Mouse (Mus musculus) kidney, embryonic 15.5 days (tissue): ENCODE measurements at regions not wholly inside any gene's neighbourhood (a gene's known extent, or its start where the extent isn't known, plus 50 kb on each side); places are given as distances from the start of the nearest gene placed in this dataset.

Experiments
- ATAC-seq: fragments of 200-750 bp; cut with Nextera tagmentation; replicated peaks from 2 replicates; pipeline ENCODE4 v1.8.0; 2017; ENCODE audit warnings: moderate TSS enrichment; ENCODE audit not compliant: low FRiP score
- H3K27ac ChIP-seq: fragments of 300-500 bp; sonication (generic); 2 replicates; pipeline ENCODE4 v1.5.1; 2015; ENCODE audit warnings: mild to moderate bottlenecking, inconsistent platforms
- H3K27me3 ChIP-seq: fragments of 300-500 bp; sonication (generic); 2 replicates; pipeline ENCODE4 v1.6.1; 2015; ENCODE audit warnings: inconsistent platforms
- H3K36me3 ChIP-seq: fragments of 300-500 bp; sonication (generic); 2 replicates; pipeline ENCODE4 v1.6.1; 2015; ENCODE audit warnings: inconsistent platforms
- H3K4me1 ChIP-seq: fragments of 300-500 bp; sonication (generic); 2 replicates; pipeline ENCODE4 v1.6.1; 2015; ENCODE audit warnings: inconsistent platforms
- H3K4me2 ChIP-seq: fragments of 300-500 bp; sonication (generic); 2 replicates; pipeline ENCODE4 v1.6.1; 2015; ENCODE audit warnings: moderate library complexity, mild to moderate bottlenecking, inconsistent platforms
- H3K4me3 ChIP-seq: fragments of 300-500 bp; sonication (generic); replicated peaks from 2 replicates; pipeline ENCODE4 v1.5.1; 2015; ENCODE audit warnings: mild to moderate bottlenecking, inconsistent platforms
- H3K9ac ChIP-seq: fragments of 300-500 bp; sonication (generic); 2 replicates; pipeline ENCODE4 v1.6.1; 2015; ENCODE audit warnings: mild to moderate bottlenecking, inconsistent platforms
- H3K9me3 ChIP-seq: fragments of 300-500 bp; sonication (generic); replicated peaks from 2 replicates; pipeline ENCODE4 v1.6.1; 2016; ENCODE audit warnings: inconsistent platforms
- WGBS: fragments of 180-500 bp; shearing (Covaris S2); methylation state at CpG from one replicate; pipeline ENCODE4 v1.1.7; 2015; ENCODE audit warnings: mixed read lengths; 5-methylcytosine and 5-hydroxymethylcytosine counted together

DNA sequence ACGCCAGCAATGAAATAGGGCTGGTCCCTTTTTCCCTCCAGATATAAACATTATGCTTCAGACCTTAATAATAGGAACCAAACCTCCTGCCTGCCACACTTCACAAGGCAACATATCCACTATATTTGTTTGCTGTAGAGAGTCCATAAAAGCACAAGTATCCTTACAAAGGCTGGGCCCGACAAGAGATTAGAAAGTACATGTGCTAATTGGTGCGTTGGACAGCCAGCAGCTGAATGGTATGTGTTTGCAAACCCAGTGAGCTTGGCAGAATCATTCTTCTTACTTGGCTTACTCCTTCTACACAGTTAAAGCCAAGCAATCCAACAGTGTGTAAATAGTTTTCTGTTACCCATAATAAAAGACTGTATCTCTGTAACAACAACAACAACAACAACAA lies 479.6 kb upstream of the Adamts9 start:
- H3K27me3 ChIP-seq = no peaks in the 10 kb centered on the region
- ATAC-seq = no peak
- WGBS = 84% methylated on average over 3 of the region's 3 CpGs

DNA sequence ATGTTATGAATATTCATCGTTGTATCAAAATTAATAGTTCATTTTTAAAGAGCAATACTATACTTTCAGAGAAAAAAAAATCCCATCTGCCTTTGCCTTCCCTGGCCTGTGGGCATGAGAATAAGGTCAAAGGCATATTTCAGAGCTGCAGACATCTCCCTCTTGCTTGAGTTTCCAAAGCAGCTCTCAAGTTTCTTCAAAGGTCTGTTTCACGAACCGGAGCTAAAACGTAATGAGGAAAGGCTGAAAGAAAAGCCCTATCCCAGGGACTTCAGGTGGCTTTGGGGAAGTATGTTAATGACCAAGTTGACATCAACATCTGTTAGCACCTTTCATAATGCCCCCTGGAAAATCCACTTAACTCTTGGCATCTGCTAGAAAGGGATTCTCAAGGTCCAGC lies 479.0 kb upstream of the Adamts9 start:
- Histone ChIP-seq H3K9me3 (no peaks in the 10 kb centered on the region), H3K27me3 (no peaks in the 10 kb centered on the region), H3K36me3 (no peaks in the 10 kb centered on the region), H3K9ac (no peak overlapping the region), H3K4me3 (no peak overlapping the region), H3K4me2 (no peak overlapping the region), H3K4me1 (no peaks in the 10 kb centered on the region), H3K27ac (no peak overlapping the region)
- no peak for ATAC-seq
- WGBS = 29% methylated on average over 4 of the region's 4 CpGs

More for the DNA sequence above, 479.6 kb upstream of the Adamts9 start:
- H3K4me2 ChIP-seq = no peak overlapping the region
- H3K4me3 ChIP-seq = no peak overlapping the region
- no peaks in the 10 kb centered on the region for H3K9me3 ChIP-seq
- H3K4me1 ChIP-seq = no peaks in the 10 kb centered on the region
- no peak overlapping the region for H3K27ac ChIP-seq
- no peaks in the 10 kb centered on the region for H3K36me3 ChIP-seq
- no peak overlapping the region for H3K9ac ChIP-seq

DNA sequence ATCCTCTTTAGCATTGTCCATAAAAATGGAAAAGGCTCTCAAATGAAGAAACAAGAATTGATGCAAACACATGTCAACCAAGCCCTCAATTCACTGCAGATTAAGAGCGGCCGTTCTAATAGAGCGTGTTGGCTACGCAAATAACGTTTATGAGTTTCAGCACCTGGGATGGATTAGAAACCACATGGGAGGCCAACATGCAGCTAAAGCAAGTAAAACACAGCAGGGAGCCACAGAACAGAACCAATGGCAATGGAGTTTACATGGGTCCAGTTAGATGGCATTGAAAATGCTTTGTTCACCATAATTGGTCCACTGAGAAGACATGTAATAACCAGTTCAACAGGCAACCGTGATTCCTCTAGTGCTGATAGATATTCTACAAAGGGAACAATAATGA lies 474.3 kb upstream of the Adamts9 start:
- no peaks in the 10 kb centered on the region for H3K36me3 ChIP-seq
- H3K9ac ChIP-seq = no peak overlapping the region
- no peak overlapping the region for H3K27ac ChIP-seq
- no peaks in the 10 kb centered on the region for H3K27me3 ChIP-seq
- no peaks in the 10 kb centered on the region for H3K4me1 ChIP-seq
- H3K4me2 ChIP-seq = no peak overlapping the region
- ATAC-seq = no peak
- H3K9me3 ChIP-seq = no peaks in the 10 kb centered on the region
- no peak overlapping the region for H3K4me3 ChIP-seq
- WGBS = 96% methylated on average over 6 of the region's 6 CpGs

DNA sequence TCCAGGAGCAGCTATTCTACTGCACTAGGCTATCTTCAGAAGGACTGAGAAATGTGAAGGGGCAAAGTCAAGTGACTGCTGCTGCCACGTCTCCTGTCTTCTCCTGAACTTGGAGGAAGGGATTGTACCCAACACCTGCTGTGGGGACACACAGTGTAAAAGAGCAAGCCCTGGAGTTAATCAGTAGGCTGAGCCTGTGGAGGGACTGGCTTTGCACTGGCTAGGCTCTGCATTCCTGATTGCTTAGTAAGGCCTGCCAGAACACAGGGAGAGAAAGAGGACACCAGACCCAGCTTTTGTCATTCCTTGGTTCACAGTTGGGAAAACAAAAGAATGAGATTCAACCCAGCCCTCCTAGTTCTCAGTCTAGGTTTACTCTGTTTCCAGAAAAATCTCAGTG lies 472.7 kb upstream of the Adamts9 start:
- WGBS = 53% methylated on average over 1 of the region's 1 CpGs
- Histone ChIP-seq H3K27me3 (no peaks in the 10 kb centered on the region), H3K27ac (no peak overlapping the region), H3K4me3 (no peak overlapping the region), H3K4me1 (peaks cover 4% of the 10 kb centered on the region), H3K9me3 (no peaks in the 10 kb centered on the region), H3K36me3 (no peaks in the 10 kb centered on the region), H3K9ac (no peak overlapping the region), H3K4me2 (no peak overlapping the region)
- 0 out of 2 replicates have a peak, but pooled peaks have one; percentile 58 for ATAC-seq

DNA sequence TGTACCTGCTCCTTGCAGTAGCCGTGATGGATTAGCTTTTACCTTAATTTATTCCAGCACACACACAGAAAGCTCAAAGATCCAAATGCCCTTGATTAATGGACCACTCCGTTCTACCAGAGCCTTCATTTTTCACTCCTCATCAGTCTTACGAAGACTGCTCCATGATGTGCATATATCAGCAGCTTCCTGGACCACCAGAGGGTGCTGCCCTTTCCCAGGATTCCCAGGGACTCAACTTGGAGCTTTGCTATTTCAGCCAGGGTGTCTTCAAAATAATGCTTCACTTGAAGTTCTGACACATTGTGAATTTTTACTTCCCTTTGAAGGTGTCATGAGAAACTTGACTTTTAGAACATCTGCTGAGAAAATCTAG lies 467.8 kb upstream of the Adamts9 start:
- ATAC-seq = peak; percentile 25; the same call in 1 of the 2 replicates
- Histone ChIP-seq H3K9ac (no peak overlapping the region), H3K27me3 (no peaks in the 10 kb centered on the region), H3K9me3 (no peaks in the 10 kb centered on the region), H3K4me2 (no peak overlapping the region), H3K36me3 (no peaks in the 10 kb centered on the region), H3K4me3 (no peak overlapping the region), H3K27ac (peak overlapping the region; percentile 62), H3K4me1 (peaks cover 18% of the 10 kb centered on the region)
- 22% methylated on average over 3 of the region's 3 CpGs for WGBS

DNA sequence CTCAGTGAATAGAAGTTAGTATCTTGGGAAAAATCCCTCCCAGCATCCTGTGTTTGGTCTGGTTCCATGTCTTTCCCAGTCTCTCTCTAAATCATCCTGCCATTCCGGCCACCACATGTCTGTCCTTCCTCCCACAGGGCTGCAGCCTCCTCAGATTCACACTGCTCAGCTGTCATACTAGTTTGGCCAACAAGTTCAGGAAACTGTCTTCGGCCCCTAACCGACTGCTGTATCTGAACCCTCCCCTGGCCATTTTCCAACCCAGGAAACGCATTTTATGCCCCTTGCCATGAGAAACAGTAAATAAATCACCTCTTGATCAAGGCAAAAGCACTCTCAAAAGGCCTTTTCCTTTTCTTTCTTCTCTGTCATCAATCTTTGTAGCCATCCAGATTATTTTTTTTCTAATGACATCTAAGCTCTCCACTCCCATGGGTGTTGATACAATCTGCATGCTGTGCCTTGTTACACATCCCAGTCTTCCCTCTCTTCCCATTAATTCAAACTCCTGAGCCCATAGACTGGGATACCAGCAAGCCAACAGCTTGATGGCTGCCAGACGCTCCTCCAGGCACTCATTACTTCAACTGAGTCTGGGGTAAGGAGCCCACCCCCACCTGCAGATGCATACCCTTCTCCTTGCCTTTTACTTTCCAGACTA lies 467.3 kb upstream of the Adamts9 start:
- Histone ChIP-seq H3K36me3 (no peaks in the 10 kb centered on the region), H3K9ac (no peak overlapping the region), H3K9me3 (no peaks in the 10 kb centered on the region), H3K4me1 (peaks cover 18% of the 10 kb centered on the region), H3K4me2 (no peak overlapping the region), H3K4me3 (no peak overlapping the region), H3K27ac (peak overlapping the region; percentile 62), H3K27me3 (no peaks in the 10 kb centered on the region)
- WGBS = 9% methylated on average over 5 of the region's 5 CpGs
- peak; percentile 90 for ATAC-seq

DNA sequence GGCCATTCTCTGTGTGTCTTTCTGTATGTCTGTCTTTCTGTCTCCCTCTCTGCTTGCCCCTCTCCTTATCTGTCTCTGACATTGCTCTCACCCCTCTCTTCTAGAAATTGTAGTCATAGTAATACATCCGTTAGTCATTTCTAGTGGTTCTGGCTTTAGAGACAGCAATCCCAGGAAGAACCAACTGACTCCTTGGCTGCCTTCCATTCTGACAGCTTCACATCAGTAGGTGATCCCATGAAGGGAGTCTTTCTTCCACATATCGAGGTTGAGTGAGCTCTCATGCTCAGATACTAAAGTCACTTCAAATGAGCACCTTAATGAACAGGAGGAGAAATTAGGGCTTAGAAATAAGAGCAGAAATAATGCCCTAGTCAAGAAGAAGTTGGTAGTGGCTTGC lies 455.3 kb upstream of the Adamts9 start:
- Histone ChIP-seq H3K9ac (no peak overlapping the region), H3K4me1 (peaks cover 18% of the 10 kb centered on the region), H3K36me3 (no peaks in the 10 kb centered on the region), H3K4me2 (no peak overlapping the region), H3K9me3 (no peaks in the 10 kb centered on the region), H3K4me3 (no peak overlapping the region), H3K27ac (no peak overlapping the region), H3K27me3 (no peaks in the 10 kb centered on the region)
- ATAC-seq = no peak
- 79% methylated on average over 2 of the region's 2 CpGs for WGBS

DNA sequence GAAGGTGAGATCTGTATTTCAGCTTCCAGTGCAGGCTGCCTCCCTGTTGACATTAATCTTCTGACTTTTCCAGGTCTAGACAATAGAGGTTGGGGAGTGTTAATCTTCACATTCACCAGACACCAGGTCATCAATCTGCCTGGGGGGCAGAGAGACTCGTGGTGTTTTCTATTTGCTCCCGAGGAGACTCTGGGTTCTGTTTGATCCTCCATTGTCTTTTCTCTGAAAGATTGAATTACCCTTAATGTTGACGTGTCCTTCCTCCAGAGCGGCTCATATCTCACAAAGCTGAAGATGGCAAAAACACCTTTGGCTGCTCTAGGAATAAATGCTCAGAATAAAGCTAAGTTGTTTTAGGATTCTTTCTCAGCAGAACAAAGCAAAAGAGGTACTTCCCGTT lies 453.8 kb upstream of the Adamts9 start:
- ATAC-seq = peak; percentile 54; the same call in 1 of the 2 replicates
- H3K4me2 ChIP-seq = no peak overlapping the region
- H3K36me3 ChIP-seq = no peaks in the 10 kb centered on the region
- no peaks in the 10 kb centered on the region for H3K9me3 ChIP-seq
- H3K4me1 ChIP-seq = peaks cover 18% of the 10 kb centered on the region
- peak overlapping the region; percentile 64; the same call in 1 of the 2 replicates for H3K27ac ChIP-seq
- WGBS = 19% methylated on average over 5 of the region's 5 CpGs
- no peak overlapping the region for H3K4me3 ChIP-seq
- H3K9ac ChIP-seq = no peak overlapping the region
- H3K27me3 ChIP-seq = no peaks in the 10 kb centered on the region

DNA sequence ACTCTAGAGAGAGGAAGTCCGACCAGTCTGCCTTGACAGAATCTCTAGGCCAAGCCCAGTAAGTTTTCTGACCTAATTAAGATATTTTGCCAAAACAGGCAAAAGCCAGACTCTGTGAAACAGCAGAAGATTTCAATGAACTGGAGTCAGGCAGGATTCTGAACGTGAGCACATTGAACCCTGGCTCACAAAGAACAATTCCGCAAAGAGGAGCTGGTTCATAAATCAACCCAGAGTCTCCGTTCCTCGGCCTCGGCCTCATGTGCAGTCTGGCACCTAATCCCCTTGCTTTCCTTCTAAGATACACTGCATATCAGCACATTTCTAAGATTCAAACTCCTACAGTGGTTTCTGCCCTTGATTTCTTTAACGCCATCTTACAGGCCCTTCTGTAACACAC lies 452.7 kb upstream of the Adamts9 start:
- WGBS = 30% methylated on average over 7 of the region's 7 CpGs
- H3K4me1 ChIP-seq = peaks cover 21% of the 10 kb centered on the region
- H3K27ac ChIP-seq = peak overlapping the region; percentile 64
- H3K4me2 ChIP-seq = no peak overlapping the region
- H3K9me3 ChIP-seq = no peaks in the 10 kb centered on the region
- no peaks in the 10 kb centered on the region for H3K36me3 ChIP-seq
- no peak overlapping the region for H3K4me3 ChIP-seq
- no peak for ATAC-seq
- no peak overlapping the region for H3K9ac ChIP-seq
- H3K27me3 ChIP-seq = no peaks in the 10 kb centered on the region

DNA sequence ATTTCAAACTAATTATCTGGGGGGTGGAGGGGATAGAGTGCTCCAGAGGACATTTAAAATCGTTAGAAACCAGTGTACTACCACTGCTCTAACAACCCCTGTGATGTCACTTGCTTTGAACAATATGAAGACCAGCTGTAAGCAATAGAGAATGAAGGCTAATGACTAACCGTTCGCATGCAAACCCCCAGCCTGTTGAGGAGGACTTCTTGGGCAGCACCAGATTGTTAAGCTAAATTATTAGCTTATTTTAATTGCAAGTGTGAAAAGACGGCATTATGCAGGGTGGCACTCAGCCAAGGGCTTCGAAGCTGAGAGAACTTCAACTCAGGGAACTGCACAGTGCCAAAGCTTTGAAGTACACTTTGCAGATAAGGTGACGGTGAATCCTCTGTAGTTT lies 452.0 kb upstream of the Adamts9 start:
- no peak for ATAC-seq
- 43% methylated on average over 6 of the region's 6 CpGs for WGBS
- H3K9me3 ChIP-seq = no peaks in the 10 kb centered on the region
- H3K4me2 ChIP-seq = no peak overlapping the region
- no peak overlapping the region for H3K4me3 ChIP-seq
- no peaks in the 10 kb centered on the region for H3K27me3 ChIP-seq
- no peak overlapping the region for H3K27ac ChIP-seq
- H3K9ac ChIP-seq = no peak overlapping the region
- H3K4me1 ChIP-seq = peaks cover 21% of the 10 kb centered on the region
- no peaks in the 10 kb centered on the region for H3K36me3 ChIP-seq

DNA sequence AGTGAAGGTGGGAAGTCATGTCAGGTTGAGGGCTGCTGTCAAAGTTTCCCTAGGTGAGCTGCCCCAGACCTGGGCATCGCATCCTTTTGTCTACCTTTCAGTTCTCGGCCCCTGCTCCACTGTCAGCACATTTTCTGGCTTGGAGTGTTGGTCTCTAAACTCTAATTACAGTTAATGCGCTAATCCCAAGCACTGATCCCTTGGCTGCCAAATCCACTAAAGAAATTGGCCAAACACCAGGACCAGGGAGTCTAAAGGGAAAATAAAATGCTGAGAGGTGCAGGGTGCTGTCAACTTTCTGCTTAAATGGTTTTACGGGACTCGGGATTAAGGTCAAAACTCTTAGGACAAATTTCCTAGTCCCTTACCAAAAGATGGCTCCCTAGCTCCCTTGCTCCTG lies 450.3 kb upstream of the Adamts9 start:
- no peak for ATAC-seq
- 79% methylated on average over 5 of the region's 5 CpGs for WGBS
- no peak overlapping the region for H3K9ac ChIP-seq
- H3K27me3 ChIP-seq = no peaks in the 10 kb centered on the region
- H3K9me3 ChIP-seq = no peaks in the 10 kb centered on the region
- no peak overlapping the region for H3K4me3 ChIP-seq
- H3K27ac ChIP-seq = no peak overlapping the region
- peaks cover 21% of the 10 kb centered on the region for H3K4me1 ChIP-seq
- no peak overlapping the region for H3K4me2 ChIP-seq
- no peaks in the 10 kb centered on the region for H3K36me3 ChIP-seq

DNA sequence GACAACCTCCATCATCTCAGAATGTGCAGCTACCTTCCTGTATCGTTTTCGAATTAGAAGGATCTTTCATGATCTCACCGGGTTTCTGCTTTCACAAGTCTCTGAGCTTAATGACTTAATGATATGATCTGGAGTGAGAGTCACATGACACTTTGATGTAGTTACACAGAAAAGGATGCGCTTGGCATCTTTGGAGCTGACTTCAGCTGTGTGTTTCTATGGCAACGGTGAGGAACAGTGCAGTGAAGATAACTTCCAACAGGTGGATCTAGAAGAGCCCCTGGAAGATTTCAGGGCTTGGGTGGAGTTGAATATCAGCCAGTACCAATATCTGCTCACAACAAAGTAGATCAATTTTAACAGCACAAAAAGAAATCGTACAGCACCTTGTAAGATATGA lies 449.1 kb upstream of the Adamts9 start:
- no peak for ATAC-seq
- no peaks in the 10 kb centered on the region for H3K9me3 ChIP-seq
- H3K27me3 ChIP-seq = no peaks in the 10 kb centered on the region
- WGBS = 82% methylated on average over 6 of the region's 6 CpGs
- H3K4me3 ChIP-seq = no peak overlapping the region
- H3K36me3 ChIP-seq = no peaks in the 10 kb centered on the region
- H3K4me1 ChIP-seq = peaks cover 21% of the 10 kb centered on the region
- H3K9ac ChIP-seq = no peak overlapping the region
- H3K27ac ChIP-seq = no peak overlapping the region
- no peak overlapping the region for H3K4me2 ChIP-seq

DNA sequence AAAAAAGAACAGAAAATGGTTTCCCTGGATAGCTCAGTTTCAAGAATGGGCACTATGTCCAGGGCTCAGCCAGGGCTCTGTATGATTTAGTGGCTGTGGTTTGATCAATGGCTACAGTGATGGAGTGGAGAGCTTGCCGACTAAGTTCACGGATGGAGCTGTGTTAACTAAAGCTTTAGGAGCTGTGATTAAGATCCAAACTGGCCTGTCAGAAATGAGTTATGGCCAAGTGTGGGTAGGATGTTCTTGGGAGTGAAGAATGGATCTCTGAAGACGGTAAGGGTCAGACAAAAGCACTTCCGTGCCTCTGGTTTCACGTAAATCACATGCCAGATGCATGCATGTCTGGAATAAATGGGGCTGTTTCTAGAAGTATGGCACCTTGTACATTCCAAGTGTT lies 447.9 kb upstream of the Adamts9 start:
- WGBS = 22% methylated on average over 5 of the region's 5 CpGs
- H3K4me1 ChIP-seq = peaks cover 11% of the 10 kb centered on the region
- no peak overlapping the region for H3K4me2 ChIP-seq
- no peaks in the 10 kb centered on the region for H3K27me3 ChIP-seq
- H3K36me3 ChIP-seq = no peaks in the 10 kb centered on the region
- no peak overlapping the region for H3K27ac ChIP-seq
- H3K4me3 ChIP-seq = no peak overlapping the region
- no peak overlapping the region for H3K9ac ChIP-seq
- H3K9me3 ChIP-seq = no peaks in the 10 kb centered on the region
- ATAC-seq = no peak
